Mouse (Mus musculus): ENCODE measurements around the gene Fam186b. TPM values are rescaled to one million over a fixed set of nuclear protein-coding genes. Genes with fewer than 3 reads are reported as not detected.

The Fam186b gene
- polyA plus RNA-seq, 1 experiment from 2014 or later = 0.56 TPM

GRCm38 (mm10) chr15:99234326-99235010 lies 61.2 kb downstream of the Fam186b start:
- WGBS = 64% methylated on average over 12 of the region's 12 CpGs
- peaks cover 21% of the 10 kb centered on the region for H3K27me3 ChIP-seq (replicated peaks)
- H3K4me2 ChIP-seq (replicated peaks) = no peak overlapping the region
- no peak overlapping the region for H3K4me3 ChIP-seq
- no peak for ATAC-seq (ENCODE audit: low FRiP score, low read depth)
- H3K9ac ChIP-seq = no peak overlapping the region
- H3K36me3 ChIP-seq = no peaks in the 10 kb centered on the region
- H3K9me3 ChIP-seq = no peaks in the 10 kb centered on the region
- no peak overlapping the region for H3K27ac ChIP-seq
- H3K4me1 ChIP-seq = peaks cover 5% of the 10 kb centered on the region

- peaks cover 5% of the 10 kb centered on the region for H3K4me1 ChIP-seq
- H3K4me2 ChIP-seq (replicated peaks) = no peak overlapping the region
- no peak for ATAC-seq (ENCODE audit: low FRiP score, low read depth)
- WGBS = 68% methylated on average over 17 of the region's 17 CpGs
- no peak overlapping the region for H3K4me3 ChIP-seq
- no peak overlapping the region for H3K27ac ChIP-seq
- H3K27me3 ChIP-seq (replicated peaks) = peaks cover 28% of the 10 kb centered on the region
- no peaks in the 10 kb centered on the region for H3K36me3 ChIP-seq
- H3K9ac ChIP-seq = no peak overlapping the region
- H3K9me3 ChIP-seq = no peaks in the 10 kb centered on the region
Measured at GRCm38 (mm10) chr15:99233719-99234118, 62.0 kb downstream of the Fam186b start.

GRCm38 (mm10) chr15:99231998-99232397 lies 63.7 kb downstream of the Fam186b start:
- H3K4me1 ChIP-seq = peaks cover 2% of the 10 kb centered on the region; the same call in 1 of the 2 replicates
- WGBS = 71% methylated on average over 10 of the region's 10 CpGs
- no peak overlapping the region for H3K9ac ChIP-seq
- H3K4me2 ChIP-seq (replicated peaks) = no peak overlapping the region
- no peak overlapping the region for H3K4me3 ChIP-seq
- H3K9me3 ChIP-seq = no peaks in the 10 kb centered on the region
- H3K36me3 ChIP-seq = no peaks in the 10 kb centered on the region
- H3K27me3 ChIP-seq (replicated peaks) = peaks cover 46% of the 10 kb centered on the region
- H3K27ac ChIP-seq = no peak overlapping the region
- ATAC-seq (ENCODE audit: low FRiP score, low read depth) = no peak

- Histone ChIP-seq H3K36me3 (no peaks in the 10 kb centered on the region), H3K27ac (no peak overlapping the region), H3K4me2 (replicated peaks) (no peak overlapping the region), H3K9ac (no peak overlapping the region), H3K4me3 (no peak overlapping the region), H3K9me3 (no peaks in the 10 kb centered on the region), H3K4me1 (peaks cover 30% of the 10 kb centered on the region), H3K27me3 (replicated peaks) (peaks cover 99% of the 10 kb centered on the region)
- ATAC-seq (ENCODE audit: low FRiP score, low read depth) = no peak
- 18% methylated on average over 14 of the region's 14 CpGs for WGBS
Measured at GRCm38 (mm10) chr15:99226090-99226489, 69.6 kb downstream of the Fam186b start.

- H3K36me3 ChIP-seq = no peaks in the 10 kb centered on the region
- no peak for ATAC-seq (ENCODE audit: low FRiP score, low read depth)
- no peak overlapping the region for H3K27ac ChIP-seq
Measured at GRCm38 (mm10) chr15:99225081-99225810, 70.4 kb downstream of the Fam186b start.

GRCm38 (mm10) chr15:99224208-99224911 lies 71.3 kb downstream of the Fam186b start, which contains the start of gene Kcnh3:
Gene Kcnh3 (plus strand): TSS chr15:99224861.
- H3K27me3 ChIP-seq (replicated peaks) = peaks cover 99% of the 10 kb centered on the region
- H3K9ac ChIP-seq = peak within 1 kb of the TSS; percentile 26; the same call in 1 of the 2 replicates
- peak within 1 kb of the TSS; percentile 38 for H3K4me3 ChIP-seq
- H3K36me3 ChIP-seq = no peaks in the 10 kb centered on the region
- no peak within 1 kb of the TSS for H3K27ac ChIP-seq
- under 1% methylated on average over 65 of the region's 66 CpGs for WGBS
- peak within 1 kb of the TSS; percentile 61 for H3K4me2 ChIP-seq (replicated peaks)
- ATAC-seq (ENCODE audit: low FRiP score, low read depth) = no peak
- peaks cover 30% of the 10 kb centered on the region for H3K4me1 ChIP-seq
- H3K9me3 ChIP-seq = no peaks in the 10 kb centered on the region

More at GRCm38 (mm10) chr15:99225081-99225810, 70.4 kb downstream of the Fam186b start:
- no peaks in the 10 kb centered on the region for H3K9me3 ChIP-seq
- peak overlapping the region; percentile 61 for H3K4me2 ChIP-seq (replicated peaks)
- H3K9ac ChIP-seq = no peak overlapping the region
- peaks cover 98% of the 10 kb centered on the region for H3K27me3 ChIP-seq (replicated peaks)
- WGBS = under 1% methylated on average over 22 of the region's 22 CpGs
- H3K4me3 ChIP-seq = peak overlapping the region; percentile 38
- H3K4me1 ChIP-seq = peaks cover 30% of the 10 kb centered on the region

- peak overlapping the region; percentile 38 for H3K4me3 ChIP-seq
- peaks cover 30% of the 10 kb centered on the region for H3K4me1 ChIP-seq
- H3K9ac ChIP-seq = no peak overlapping the region
- under 1% methylated on average over 46 of the region's 46 CpGs for WGBS
- H3K27ac ChIP-seq = no peak overlapping the region
- H3K36me3 ChIP-seq = no peaks in the 10 kb centered on the region
- peak overlapping the region; percentile 61 for H3K4me2 ChIP-seq (replicated peaks)
- peaks cover 94% of the 10 kb centered on the region for H3K27me3 ChIP-seq (replicated peaks)
- ATAC-seq (ENCODE audit: low FRiP score, low read depth) = no peak
- no peaks in the 10 kb centered on the region for H3K9me3 ChIP-seq
Measured at GRCm38 (mm10) chr15:99223585-99224207, 72.0 kb downstream of the Fam186b start.

- H3K4me2 ChIP-seq (replicated peaks) = peak overlapping the region; percentile 61
- no peak overlapping the region for H3K9ac ChIP-seq
- 6% methylated on average over 18 of the region's 18 CpGs for WGBS
- no peak for ATAC-seq (ENCODE audit: low FRiP score, low read depth)
- peak overlapping the region; percentile 38 for H3K4me3 ChIP-seq
- H3K36me3 ChIP-seq = no peaks in the 10 kb centered on the region
- H3K27me3 ChIP-seq (replicated peaks) = peaks cover 87% of the 10 kb centered on the region
- no peaks in the 10 kb centered on the region for H3K9me3 ChIP-seq
- H3K27ac ChIP-seq = no peak overlapping the region
- peaks cover 30% of the 10 kb centered on the region for H3K4me1 ChIP-seq
Measured at GRCm38 (mm10) chr15:99222794-99223584, 72.7 kb downstream of the Fam186b start.

- Histone ChIP-seq H3K27me3 (replicated peaks) (peaks cover 72% of the 10 kb centered on the region), H3K36me3 (no peaks in the 10 kb centered on the region), H3K9me3 (no peaks in the 10 kb centered on the region), H3K9ac (no peak overlapping the region), H3K4me2 (replicated peaks) (no peak overlapping the region), H3K27ac (no peak overlapping the region), H3K4me3 (no peak overlapping the region), H3K4me1 (peaks cover 30% of the 10 kb centered on the region)
- WGBS = 13% methylated on average over 8 of the region's 8 CpGs
- no peak for ATAC-seq (ENCODE audit: low FRiP score, low read depth)
Measured at GRCm38 (mm10) chr15:99221315-99221952, 74.3 kb downstream of the Fam186b start.

Measured in neural tube, embryonic 12.5 days (tissue).